Mouse (Mus musculus): ENCODE data around the gene Ric1. TPM values are rescaled to one million over a fixed set of nuclear protein-coding genes. Genes with fewer than 3 reads are reported as not detected.
"Not testable (repeated sequence)": the region's sequence is repeated elsewhere in the genome, so short reads cannot be mapped to it uniquely, and the experiment has no call there.

Gene Ric1
- total RNA-seq, 2 experiments from 2014 or later = 25.5 to 28.0 TPM

GRCm38 (mm10) chr19:29528568-29528967 is 6.5 kb downstream of the Ric1 start:
- DNase-seq = no peak

GRCm38 (mm10) chr19:29534030-29534429 is 11.9 kb downstream of the Ric1 start:
- no peak for DNase-seq

GRCm38 (mm10) chr19:29542256-29542970 is 20.3 kb downstream of the Ric1 start:
- DNase-seq = no peak

GRCm38 (mm10) chr19:29544026-29544425 is 21.9 kb downstream of the Ric1 start:
- no peak for DNase-seq

GRCm38 (mm10) chr19:29550618-29551017 is 28.5 kb downstream of the Ric1 start:
- DNase-seq = no peak

GRCm38 (mm10) chr19:29551128-29551527 is 29.0 kb downstream of the Ric1 start:
- no peak for DNase-seq

GRCm38 (mm10) chr19:29551980-29552379 is 29.9 kb downstream of the Ric1 start:
- not testable (repeated sequence) for DNase-seq

- DNase-seq = not testable (repeated sequence)
Observed at GRCm38 (mm10) chr19:29557171-29557845, 35.2 kb downstream of the Ric1 start.

- no peak for DNase-seq
Observed at GRCm38 (mm10) chr19:29562166-29562565, 40.1 kb downstream of the Ric1 start.

- no peak for DNase-seq
Observed at GRCm38 (mm10) chr19:29562603-29563002, 40.5 kb downstream of the Ric1 start.

- peak; percentile 71 for DNase-seq
Observed at GRCm38 (mm10) chr19:29563258-29563779, 41.2 kb downstream of the Ric1 start.

- DNase-seq = no peak
Observed at GRCm38 (mm10) chr19:29566512-29566911, 44.4 kb downstream of the Ric1 start.

- DNase-seq = no peak
Observed at GRCm38 (mm10) chr19:29582439-29582838, 60.4 kb downstream of the Ric1 start.

- no peak for DNase-seq
Observed at GRCm38 (mm10) chr19:29583734-29584133, 61.7 kb downstream of the Ric1 start.

- DNase-seq = not testable (repeated sequence)
Observed at GRCm38 (mm10) chr19:29593783-29594182, 71.7 kb downstream of the Ric1 start.

- DNase-seq = no peak
Observed at GRCm38 (mm10) chr19:29596276-29596675, 74.2 kb downstream of the Ric1 start.

GRCm38 (mm10) chr19:29596985-29597384 is 74.9 kb downstream of the Ric1 start:
- DNase-seq = no peak

- no peak for DNase-seq
Observed at GRCm38 (mm10) chr19:29598981-29599380, 76.9 kb downstream of the Ric1 start.

- no peak for DNase-seq
Observed at GRCm38 (mm10) chr19:29603548-29604353, 81.7 kb downstream of the Ric1 start.

- DNase-seq = no peak
Observed at GRCm38 (mm10) chr19:29604653-29605052, 82.6 kb downstream of the Ric1 start.

- no peak for DNase-seq
Observed at GRCm38 (mm10) chr19:29607521-29607920, 85.4 kb downstream of the Ric1 start.

GRCm38 (mm10) chr19:29608212-29608611 is 86.1 kb downstream of the Ric1 start:
- DNase-seq = no peak

- no peak for DNase-seq
Observed at GRCm38 (mm10) chr19:29610907-29611306, 88.8 kb downstream of the Ric1 start.

Data from heart, postnatal 4 days (tissue).